Mouse (Mus musculus) brown adipose tissue, adult 24 weeks (tissue): ENCODE data around the gene H60b. TPM values are rescaled to one million over a fixed set of nuclear protein-coding genes. Genes with fewer than 3 reads are reported as not detected.
"Not testable (repeated sequence)": the region's sequence is repeated elsewhere in the genome, so short reads cannot be mapped to it uniquely, and the experiment has no call there.

Source experiments
- H3K27ac ChIP-seq: fragments of 200-500 bp; replicated peaks from 2 replicates; pipeline ENCODE4 v1.5.1; 2012; ENCODE audit warnings: low read depth, mild to moderate bottlenecking, low read length
- H3K4me1 ChIP-seq: fragments of 200-500 bp; 2 replicates; pipeline ENCODE4 v1.6.1; 2012; ENCODE audit warnings: low read length, mixed read lengths; ENCODE audit not compliant: control insufficient read depth, insufficient read depth, insufficient read length
- H3K4me3 ChIP-seq: fragments of 200-500 bp; 2 replicates; pipeline ENCODE4 v1.5.1; 2012; ENCODE audit warnings: low read depth, mild to moderate bottlenecking, low read length, moderate library complexity; ENCODE audit not compliant: insufficient read depth
- polyA plus RNA-seq: library from polyadenylated mRNA; stranded (reverse); fragments of >200 nt; gene quantifications from 2 replicates; pipeline ENCODE4 v1.2.4, GENCODE M21; 2012; ENCODE audit not compliant: missing spikeins, insufficient read depth, insufficient read length

H60b gene
- polyA plus RNA-seq, result 0.95 TPM in 1 of 2 replicates, not detected in the other

DNA sequence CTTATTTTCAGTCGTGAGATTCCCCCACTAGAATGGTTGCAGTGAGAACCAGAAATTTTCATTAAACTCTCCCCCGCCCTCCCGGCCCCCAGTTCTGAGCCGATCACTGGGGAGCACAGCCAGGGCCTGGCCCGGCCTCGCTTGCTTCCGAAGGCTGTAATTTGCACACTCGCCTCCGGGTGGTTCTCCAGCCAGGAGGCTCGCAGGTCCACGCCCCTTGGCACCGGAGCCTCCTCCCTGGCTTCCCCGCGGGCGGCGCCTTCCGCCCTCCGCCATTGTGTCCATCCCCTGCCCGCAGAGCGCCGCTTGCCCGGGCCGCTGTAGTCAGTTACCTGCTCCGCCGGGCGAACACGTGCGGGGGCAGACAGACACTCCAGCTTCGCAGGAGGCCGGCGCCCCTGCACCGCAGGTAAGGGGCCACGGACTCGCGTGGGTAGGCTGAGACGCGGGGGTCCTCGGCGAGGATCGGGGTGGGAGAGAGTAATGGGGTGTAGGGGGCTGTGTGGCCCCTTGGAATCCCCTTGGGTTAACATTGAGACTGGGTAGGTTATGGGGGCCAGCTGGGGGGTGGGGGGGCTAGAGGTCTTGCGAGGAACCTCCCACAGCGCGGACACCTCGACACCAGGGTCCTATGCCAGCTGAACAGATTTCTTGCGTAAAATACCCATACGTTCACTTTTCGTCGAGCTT, at the start of gene H60b, which contains the start of gene Raet1e:
Gene H60b, plus strand, starts transcription at position 277 of the 690 bp plus-strand sequence.
Gene Raet1e, plus strand, starts transcription at position 260 of the 690 bp plus-strand sequence.
- not testable (repeated sequence) for H3K27ac ChIP-seq, H3K4me1 ChIP-seq
- H3K4me3 ChIP-seq, result peak within 1 kb of the TSS; percentile 34; the same call in 1 of the 2 replicates

DNA sequence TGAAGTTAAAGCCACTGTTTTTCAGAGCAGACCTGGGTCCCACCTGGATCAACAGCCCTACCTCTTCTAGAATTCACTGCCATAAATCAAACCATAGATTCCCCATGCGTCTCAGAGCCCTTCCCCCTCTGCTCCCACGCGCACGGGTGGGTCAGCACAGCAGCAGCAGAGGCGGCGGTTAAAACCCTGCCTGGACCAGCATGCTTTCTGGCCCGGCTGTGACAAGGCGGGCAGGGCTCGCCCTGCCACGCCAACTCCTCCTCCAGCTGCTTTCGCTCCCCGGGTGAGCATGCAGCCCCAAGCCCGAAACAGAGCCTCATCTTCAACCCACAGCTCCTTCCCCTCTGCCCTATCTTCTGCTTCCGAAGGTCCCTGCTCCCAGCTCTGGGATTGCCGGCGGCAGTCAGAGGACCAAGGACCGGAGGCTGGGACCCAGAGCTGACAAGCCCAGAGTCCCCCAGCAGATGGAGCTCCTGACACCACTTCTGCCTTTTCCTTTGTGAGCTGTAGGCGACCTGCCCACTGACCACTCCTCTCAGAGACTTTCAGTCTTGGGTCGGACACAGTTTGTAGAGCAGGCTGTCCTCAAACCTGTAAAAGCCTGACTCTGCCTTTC, 17.6 kb upstream of the H60b start:
- Histone ChIP-seq H3K4me1 (no peaks in the 10 kb centered on the region), H3K4me3 (peak overlapping the region; percentile 38), H3K27ac (no peak overlapping the region)

DNA sequence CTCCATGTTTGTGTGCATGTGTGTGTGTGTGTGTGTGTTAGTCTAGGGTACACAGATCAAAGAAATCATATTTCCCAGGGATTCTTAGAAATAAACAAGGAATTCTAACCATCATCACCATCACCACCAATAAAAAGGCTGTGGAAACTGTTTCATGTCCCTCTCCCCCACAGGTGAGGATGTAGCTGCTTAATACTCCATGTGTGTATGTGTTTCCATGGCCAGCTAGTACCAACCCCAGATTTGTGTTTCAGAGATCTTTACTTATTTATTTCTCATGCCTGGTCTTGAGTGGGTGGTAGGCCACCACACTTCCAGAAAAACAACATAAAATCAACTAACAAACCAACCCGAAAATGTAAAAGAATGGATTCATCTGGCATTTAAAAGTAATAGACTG, 16.2 kb upstream of the H60b start:
- H3K27ac ChIP-seq, H3K4me3 ChIP-seq, H3K4me1 ChIP-seq: not testable (repeated sequence)

DNA sequence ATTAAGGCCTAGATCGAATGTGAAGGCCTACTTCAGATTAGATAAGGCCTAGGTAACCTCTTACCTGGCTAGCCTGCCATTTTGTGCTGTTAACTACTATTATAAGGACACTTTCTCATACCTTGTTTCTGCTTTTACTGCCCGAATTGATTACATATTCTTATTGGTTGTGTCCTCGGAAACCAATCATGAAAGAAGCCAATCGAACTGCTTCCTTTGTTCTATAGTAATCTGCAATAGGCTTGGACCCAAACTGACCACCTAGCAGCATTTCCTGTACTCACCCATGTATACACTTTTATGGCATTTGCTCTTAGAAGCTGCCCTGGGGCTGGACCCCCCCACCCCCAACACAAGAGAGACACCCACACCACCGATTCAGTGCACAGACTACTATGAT, 15.5 kb upstream of the H60b start:
- Histone ChIP-seq H3K4me3 (no peak overlapping the region), H3K27ac (no peak overlapping the region), H3K4me1 (no peaks in the 10 kb centered on the region)

DNA sequence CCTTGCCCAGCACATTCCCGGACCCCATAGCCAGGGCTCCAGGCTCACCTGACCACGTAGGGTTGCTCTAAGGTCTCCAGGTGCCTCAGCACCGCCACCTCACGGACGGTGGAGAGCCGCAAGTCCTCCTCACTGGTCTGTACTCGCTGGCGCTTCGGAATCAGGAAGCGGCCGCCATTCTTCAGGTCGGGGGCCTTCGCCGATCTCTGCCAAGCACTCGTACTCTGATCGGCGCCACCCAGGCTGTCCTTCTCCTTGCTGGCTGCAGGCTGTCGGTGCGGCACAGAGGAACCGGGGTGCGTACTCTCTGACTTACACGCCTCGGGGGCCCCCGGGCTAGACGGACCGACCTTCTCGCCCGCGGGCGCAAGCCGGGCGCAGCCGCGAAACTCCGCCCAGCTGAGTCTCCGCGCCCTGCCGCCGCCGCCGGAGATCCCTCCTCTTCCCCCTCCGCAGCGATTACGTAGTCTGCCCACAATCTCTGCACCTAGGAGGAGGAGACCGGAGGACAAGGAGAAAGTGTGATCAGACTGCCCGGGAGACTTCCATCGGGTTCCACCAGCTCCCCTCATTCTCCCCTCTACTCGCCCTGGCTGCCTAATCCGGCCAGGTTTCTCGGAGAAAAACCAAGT, 9.8 kb upstream of the H60b start:
- Histone ChIP-seq H3K27ac (peak overlapping the region; percentile 74), H3K4me3 (peak overlapping the region; percentile 99), H3K4me1 (no peaks in the 10 kb centered on the region; the same call in 1 of the 2 replicates)

DNA sequence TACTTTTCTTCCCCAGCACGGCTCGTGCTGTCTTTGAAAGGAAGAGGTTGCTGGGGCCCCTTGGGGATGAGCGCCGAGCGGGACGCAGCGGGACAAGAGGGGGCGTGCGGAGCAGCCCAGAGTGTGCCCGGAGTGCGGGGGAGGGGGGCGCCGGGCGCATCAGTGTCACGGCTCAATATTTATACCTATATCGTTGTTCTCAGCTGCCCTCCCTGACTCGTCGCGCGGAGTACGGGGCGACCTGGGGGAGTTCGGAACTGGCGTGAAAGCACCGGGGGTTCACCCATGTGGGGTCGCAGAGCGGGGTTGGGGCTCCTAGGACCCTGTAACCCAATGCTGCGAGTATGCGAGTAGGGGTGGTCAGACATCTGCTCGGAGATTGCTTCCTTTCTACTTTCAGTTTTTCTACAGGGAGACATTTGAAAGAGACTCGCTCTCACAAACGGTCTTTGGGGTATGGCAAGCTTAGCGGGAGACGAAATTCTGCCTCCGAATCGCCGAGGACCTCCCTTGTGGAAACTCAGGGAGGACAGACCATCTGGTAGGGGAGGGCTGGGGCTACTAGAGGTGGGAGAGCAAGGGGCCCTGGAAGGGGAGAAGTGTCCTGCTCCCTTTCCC, 9.2 kb upstream of the H60b start, which contains the start of gene E030030I06Rik:
Gene E030030I06Rik, minus strand, starts transcription at position 198 of the 618 bp plus-strand sequence.
- H3K27ac ChIP-seq, result peak within 1 kb of the TSS; percentile 74
- peak within 1 kb of the TSS; percentile 99 for H3K4me3 ChIP-seq
- no peaks in the 10 kb centered on the region; the same call in 1 of the 2 replicates for H3K4me1 ChIP-seq

- Histone ChIP-seq H3K4me3 (peak overlapping the region; percentile 99), H3K27ac (no peak overlapping the region), H3K4me1 (no peaks in the 10 kb centered on the region; the same call in 1 of the 2 replicates)
Measured at GRCm38 (mm10) chr10:22149691-22150465, 8.5 kb upstream of the H60b start.

GRCm38 (mm10) chr10:22150593-22150992, 7.8 kb upstream of the H60b start:
- peak overlapping the region; percentile 99 for H3K4me3 ChIP-seq
- H3K4me1 ChIP-seq, result no peaks in the 10 kb centered on the region; the same call in 1 of the 2 replicates
- H3K27ac ChIP-seq, result no peak overlapping the region

GRCm38 (mm10) chr10:22151056-22151862, 7.1 kb upstream of the H60b start:
- not testable (repeated sequence) for H3K4me1 ChIP-seq, H3K27ac ChIP-seq
- H3K4me3 ChIP-seq, result peak overlapping the region; percentile 20; the same call in 1 of the 2 replicates

DNA sequence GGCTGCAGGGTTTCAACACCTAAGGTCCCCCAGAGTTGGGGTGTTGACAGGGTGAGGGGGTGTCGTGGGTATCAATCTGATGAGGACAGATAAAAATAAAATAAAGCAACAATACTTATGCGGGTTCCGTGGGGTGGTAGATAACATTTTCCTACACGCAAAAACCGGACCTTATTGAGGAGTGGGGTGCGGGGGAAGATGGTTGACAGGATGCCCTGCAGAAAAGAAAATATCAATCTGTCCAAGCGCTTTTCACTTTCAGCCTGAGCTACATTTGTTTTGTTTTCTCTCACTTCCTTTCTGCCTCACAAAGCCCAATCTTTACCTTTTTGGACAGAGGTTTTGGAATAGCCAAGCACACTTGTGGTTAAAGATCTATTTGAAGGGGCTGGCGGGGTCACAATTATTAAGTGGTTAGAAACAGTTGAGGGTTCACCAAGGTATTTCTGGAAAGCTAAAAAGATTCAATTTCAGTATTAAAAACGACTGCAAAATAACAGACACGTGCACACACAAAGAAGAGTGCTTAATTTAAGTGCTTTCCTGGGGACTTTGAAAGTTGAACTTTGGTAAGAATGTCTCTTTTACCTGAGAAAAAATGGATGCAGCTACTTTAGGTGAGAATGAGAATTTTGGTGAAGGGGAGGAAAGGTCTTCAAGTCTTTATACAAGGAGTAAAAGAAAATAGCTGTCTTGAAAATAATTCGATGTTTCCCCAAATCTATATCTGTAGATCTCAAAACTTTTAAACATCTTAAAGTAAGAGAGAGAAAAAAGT, 6.3 kb upstream of the H60b start:
- H3K4me3 ChIP-seq, H3K27ac ChIP-seq, H3K4me1 ChIP-seq: not testable (repeated sequence)

GRCm38 (mm10) chr10:22153147-22153690, 5.2 kb upstream of the H60b start:
- H3K27ac ChIP-seq, result not testable (repeated sequence)

DNA sequence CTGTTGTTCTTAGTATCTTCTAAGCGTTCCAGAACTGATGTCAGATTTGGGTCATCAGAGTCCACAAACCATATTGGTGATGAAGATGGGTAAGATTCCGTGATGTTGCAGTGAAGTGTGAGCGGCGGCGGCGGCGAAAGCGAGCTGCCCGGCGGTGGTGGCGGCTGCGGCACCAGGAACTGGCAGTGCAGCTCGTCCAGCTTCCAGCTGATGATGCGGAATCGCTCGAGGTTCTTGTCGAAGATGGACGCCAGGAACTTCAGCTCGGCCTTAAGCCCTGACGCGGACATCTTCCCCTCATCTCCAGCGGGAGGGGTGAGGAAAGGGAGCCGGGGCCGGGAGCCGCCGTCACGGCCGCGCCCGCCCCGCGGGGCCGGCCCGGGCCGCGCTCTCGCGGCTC, 4.3 kb upstream of the H60b start:
- not testable (repeated sequence) for H3K27ac ChIP-seq, H3K4me3 ChIP-seq, H3K4me1 ChIP-seq

More at GRCm38 (mm10) chr10:22153147-22153690, 5.2 kb upstream of the H60b start:
- not testable (repeated sequence) for H3K4me3 ChIP-seq, H3K4me1 ChIP-seq
